Mouse (Mus musculus) kidney, postnatal 14 days (tissue): ENCODE results near the gene Oas2.

ENCODE experiments used
- DNase-seq: peaks from one replicate; pipeline ENCODE4 v3.0.0; 2022; ENCODE audit warnings: mixed read lengths

Oas2 gene

DNA sequence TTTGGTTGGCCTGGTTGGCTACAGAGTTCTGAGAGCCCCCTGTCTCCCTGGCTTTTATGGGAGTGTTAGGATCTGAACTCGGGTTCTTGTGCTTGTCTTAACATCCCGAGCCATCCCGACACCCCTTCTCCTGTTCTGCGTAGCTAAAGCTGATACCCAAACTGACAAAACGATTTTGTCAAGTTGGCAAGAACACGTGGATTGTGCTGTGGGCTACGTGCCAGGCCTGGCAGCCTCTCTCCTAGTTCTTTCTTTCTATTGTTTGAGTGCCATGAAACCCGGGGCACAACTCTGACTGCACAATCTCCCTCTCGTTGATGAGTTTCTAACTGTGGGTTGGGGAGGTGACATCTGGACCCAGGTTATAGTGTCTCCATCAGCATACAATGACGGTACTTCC is 20.3 kb downstream of the Oas2 start:
- DNase-seq: no peak

DNA sequence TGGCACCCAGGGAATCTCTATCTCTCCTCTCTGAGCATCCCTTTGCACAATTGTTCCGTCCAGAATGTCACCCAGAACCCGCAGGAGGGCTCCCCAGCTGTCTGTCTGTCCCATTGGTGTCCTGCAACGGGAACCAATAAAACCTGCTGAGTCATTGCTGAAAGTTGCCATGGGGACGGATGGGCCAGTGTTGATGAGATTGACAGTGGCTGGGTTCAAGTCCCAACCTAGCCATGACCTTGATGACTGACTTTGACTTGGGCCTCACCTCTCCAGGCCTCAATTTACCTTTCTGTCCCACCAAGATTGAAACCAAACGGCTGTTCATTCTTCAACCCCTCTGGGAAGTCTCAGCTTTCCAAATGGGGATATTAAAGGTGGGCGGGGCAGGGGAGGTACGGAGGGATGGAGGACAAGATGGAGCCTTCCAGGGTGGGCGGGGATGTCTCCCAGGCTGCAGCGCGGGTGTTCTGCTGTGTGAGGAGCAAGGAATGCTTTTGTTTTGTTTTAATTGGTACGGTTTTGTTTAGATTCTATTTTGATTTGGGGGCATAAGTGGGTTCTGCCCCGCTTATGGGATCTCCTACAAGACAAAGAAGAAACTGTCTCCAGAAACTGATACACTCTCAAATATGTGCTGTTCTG is 23.7 kb downstream of the Oas2 start:
- no peak for DNase-seq

DNA sequence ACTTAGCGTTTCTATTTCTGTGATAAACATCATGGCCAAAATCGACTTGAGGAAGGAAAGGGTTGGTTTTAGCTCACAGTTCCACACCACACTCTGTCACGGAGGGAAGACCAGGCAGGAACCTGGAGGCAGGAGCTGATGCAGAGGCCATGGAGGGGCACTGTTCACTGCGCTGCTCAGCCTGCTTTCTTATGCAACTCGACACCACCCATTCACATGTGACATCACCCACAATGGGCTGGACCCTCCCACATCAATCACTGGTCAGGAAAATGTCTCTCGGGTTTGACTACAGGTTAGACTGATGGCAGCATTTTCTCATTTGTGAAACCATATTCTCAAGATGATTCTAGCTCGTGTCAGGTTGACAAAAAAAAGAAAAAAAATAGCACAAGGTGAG is 28.6 kb downstream of the Oas2 start:
- no peak for DNase-seq

DNA sequence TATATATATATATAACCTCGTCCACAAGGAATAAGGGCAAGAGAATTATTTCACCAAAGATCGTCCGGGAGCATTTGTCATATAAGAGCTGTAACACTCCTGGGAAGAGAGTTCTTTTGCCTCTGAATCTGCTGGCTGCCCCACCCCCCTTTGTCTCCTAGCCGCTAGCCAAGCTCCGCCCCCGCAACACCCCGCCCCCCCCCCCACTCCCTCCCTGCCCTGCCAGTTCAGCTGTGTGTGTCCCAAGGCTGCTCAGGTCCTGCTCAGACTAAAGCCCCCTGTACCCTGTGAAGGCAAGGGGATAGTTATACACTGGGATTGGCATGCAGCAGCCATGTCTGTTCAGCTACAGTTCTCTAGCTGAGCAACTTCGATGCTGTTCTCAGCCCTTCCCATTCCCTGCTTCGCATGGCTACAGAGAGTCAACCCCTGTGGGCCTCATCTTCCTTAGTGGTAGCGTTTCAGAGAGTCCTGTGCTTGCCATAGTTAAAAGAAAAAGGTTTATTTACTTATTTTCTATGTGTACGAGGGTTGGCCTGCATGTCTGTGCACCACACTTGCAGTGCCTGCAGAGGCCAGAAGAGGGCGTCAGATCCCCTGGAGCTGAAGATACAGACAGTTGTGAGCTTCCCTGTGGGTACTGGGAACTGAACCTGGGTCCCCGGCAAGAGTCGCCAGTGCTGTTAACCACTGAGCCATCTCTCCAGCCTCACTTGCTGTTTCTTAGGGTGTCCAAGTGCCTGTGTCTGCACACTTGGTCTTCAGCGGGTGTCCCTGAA is 30.9 kb downstream of the Oas2 start:
- DNase-seq: no peak

DNA sequence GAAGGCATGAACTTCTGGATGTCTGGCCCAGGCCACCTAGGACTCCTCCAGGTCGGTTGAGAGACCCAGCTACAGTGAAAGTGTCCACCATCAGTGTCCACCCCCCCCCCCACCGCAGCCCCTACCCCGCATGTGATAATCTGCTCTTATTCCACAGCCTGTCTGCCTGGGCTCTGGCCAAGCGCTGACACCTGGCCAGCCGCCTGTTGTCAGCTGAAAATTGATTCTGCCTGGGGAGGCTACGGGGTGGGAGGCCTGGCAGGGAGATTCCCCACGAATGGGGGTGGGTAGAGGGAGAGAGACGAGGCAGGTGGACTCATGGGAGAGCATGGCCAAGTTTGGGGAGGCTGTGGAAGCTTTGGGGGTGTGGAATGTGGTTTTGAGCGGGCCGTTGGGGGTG is 32.5 kb downstream of the Oas2 start:
- no peak for DNase-seq

DNA sequence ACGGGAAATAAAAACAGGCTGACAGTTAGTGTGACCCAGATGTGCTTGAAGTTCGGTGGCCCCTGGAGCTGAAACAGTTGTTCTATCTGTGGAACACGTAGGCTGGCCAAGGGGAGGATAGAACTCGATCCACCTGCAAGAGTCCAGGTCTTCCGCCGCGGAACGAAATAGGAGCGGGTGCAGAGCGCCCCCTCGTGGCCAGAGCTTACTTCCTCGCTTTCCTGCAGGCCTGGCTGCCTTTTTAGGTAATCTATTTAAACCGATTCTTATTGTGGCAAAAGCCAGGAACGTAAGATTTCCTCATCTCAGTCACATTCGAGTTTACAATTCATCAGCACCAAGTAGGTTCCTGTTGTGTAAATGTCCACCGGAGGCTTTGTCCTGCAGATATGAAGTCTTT is 35.3 kb downstream of the Oas2 start:
- DNase-seq: peak; percentile 67

DNA sequence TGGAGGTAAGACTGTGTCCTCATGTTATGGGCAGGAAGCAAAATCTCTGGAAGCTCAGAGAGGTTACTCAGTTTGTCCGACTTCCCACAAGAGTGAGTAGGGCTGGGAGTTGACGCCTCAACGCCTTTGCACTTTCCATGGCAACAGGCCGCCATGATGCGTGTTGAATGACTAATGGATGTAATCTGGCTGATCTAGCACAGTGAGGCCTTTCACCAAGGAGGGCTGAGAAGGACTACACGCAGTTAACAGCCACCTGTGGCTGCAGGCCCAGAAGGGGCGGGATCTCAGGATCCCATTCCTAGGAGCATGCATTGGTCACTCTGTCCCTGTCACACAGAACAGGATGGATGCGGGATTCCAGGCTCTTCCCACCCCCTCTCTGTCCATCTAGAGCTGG is 36.9 kb downstream of the Oas2 start:
- no peak for DNase-seq

DNA sequence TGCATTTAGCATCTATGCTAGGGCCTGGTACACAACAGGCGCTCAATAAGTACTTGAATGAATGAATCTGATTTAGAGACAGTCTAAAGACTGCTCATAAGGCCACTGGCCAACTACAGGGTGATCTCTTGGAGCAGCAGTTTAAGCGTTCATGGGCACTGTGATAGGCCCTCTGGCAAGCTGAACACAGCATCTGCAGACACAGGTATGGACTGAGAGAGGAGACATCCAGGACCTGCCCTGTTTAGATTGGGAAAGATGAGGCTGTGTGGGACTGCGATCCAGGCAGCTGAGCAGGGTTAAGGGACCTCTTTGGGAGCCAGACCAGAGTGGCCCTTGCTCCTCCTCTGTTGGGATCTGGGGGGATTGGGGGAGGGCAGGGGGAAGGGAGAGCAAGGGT is 37.8 kb downstream of the Oas2 start, which contains the start of gene Dtx1:
Dtx1 (minus strand) TSS at position 101 of the 400 bp plus-strand sequence.
- no peak for DNase-seq

DNA sequence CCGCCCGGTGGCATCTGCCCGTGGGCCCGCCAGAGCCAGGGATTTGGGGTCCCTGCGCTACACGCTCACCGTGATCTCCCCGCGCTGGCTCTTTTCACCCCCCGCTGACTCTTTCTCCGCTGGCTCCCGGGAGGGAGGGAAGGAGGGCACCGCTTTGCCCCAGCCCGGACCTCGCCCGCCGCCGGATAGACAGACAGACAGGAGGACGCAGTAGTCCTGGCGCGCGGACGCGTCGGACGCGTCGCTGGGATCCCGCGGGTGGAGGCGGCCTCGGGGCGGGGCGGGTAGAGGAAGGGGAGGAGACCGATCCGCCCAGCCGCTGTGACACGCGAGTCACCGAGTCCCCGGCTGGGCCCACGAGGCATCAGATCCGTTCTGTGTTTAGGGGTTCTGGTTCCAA is 38.2 kb downstream of the Oas2 start:
- peak; percentile 28 for DNase-seq

DNA sequence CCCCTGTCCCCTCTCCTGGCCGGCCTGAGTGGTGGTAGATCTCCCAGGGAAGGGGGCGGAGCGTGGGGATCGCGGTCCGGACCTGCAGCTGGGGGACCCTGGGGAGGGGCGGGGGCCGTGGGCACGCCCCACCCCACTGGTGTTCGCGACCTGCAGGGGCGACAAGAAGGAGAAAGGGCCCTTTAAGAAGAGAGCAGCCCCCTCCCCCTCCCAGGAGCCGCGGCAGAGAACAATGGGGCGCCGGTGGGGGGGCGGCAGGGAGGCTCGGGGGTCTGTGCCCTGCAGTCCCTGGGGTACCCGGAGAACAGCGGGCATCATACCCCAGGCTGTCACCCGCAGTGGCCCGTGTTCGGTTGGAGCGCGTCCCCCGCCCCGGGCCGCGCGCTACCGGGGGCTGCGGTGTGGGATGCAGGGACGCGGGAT is 38.8 kb downstream of the Oas2 start:
- no peak for DNase-seq

DNA sequence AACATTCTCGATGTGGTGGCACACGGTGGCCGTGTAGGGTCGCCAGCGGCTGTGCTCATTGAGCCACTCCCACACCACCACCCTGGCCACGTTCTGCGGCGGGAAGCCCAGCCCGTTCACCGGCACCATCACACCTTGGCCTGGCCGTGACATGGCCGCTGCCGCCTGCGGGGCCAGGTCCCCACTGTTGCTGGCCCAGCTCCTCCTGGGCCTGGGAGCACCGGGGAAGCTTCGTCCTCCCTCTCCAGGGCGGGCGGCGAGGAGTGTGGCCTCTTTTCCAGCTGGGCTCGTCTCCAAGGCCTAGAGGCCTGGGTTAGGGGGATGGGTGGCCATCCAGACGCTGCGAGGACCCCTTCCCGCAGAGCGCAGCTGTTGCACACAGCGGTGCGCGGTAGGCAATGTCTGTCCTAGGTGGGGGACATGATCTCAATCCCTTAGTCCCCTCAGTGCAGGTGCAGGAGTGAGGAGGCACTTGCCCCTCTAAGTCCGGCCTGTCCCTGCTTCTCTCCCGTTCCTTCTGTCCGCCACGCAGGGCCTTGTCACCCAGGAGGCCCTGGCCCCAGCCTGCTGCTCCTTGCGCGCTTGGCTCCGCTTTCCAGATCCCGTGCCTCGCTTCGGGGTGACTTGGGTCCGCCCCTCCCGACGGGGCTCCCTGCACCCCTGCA is 39.4 kb downstream of the Oas2 start:
- no peak for DNase-seq

DNA sequence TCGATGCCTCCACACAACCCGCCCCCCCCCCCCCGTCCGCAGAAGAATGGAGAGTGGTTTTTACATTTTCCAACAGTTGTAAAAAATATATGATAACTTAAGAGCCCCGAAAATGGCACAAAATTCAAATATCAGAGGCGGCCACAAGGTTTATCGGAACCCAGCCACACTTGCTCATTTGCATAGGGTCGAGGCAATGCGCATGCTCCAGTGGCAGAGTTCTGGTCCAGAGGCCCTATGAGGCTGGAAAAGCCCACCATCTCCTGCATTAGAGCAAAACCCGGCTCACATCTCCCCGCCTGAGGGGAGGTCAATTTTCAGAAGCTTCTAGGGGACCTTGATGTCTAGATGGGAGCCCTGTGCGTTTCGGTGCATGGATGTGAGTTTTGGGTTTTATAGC is 42.7 kb downstream of the Oas2 start:
- DNase-seq: no peak

DNA sequence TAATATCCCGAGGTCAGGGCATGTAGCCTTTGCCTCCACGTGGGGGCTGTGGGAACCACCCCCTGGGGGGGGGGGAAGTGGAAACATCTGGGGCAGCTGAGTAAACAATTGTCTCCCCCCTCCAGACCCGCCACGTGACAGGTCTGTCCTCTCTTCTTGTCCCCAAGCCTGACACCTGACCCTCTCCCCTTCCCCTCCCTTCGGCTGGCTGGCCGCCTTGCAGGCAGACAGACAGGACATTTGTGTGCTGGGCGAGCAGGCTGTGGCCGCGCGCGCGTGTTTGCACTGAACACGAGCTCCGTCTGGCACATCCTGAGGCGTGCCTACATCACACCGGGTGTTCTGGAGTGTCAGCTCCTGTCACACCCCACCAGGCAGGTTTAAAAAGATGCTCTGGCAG is 43.1 kb downstream of the Oas2 start:
- DNase-seq: no peak

DNA sequence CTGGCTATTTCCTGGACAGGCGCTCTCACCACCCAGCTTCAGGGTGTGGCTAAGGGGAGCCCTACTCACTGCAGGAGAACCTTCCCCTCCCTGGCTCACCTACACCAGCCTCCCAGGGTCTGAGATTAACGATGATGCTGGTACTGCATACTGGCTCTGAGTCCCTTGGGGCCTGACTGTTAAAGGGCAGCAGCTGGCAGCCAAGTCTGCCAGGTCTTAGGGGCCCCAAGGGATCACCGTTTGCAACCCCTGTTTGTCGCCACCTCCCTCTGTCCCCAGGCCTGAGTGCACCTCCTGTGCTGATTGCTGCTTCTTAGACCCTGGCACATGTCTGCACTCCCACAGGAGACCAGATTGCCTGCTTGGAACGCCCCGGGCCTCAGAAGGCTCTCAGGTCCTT is 45.2 kb downstream of the Oas2 start:
- no peak for DNase-seq

DNA sequence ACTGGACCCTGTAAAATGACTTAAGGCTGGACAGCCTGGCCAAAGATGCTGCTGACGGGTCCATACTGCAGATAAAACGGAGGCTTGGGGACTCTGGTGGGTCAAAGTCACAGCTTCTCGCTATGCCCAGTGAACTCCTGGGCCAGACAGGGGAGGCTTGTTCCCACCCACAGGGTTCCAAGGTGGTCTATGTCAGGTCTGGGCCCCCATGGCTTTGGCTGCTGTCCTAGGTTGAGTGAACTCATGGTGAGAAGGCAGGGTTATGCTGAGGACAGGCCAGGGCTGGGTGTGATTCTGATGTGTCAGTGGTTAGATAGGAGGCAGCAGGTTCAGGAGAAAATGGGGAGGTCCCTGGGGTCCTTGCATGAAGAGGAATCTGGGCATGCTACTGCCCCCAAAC is 46.0 kb downstream of the Oas2 start:
- DNase-seq: no peak

DNA sequence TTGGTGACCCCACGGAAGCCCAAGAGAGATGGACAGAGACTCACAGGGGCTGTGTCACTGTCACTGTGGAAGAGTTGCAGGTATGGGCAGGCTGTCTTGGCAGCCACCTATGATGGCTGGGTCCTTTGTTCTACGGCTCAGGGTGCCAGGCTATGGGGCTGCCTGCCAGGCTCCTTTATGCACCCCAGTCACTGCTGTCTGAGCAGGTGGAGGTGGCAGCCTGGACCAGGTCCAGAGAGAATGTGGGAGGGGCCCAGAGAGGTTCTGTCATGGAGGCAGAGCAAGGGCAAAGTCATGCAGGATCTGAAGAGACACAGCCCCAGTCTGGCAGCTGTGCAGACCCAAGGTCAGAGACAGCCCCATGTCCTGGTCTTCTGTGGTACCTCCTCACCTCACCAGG is 46.7 kb downstream of the Oas2 start:
- DNase-seq: no peak

DNA sequence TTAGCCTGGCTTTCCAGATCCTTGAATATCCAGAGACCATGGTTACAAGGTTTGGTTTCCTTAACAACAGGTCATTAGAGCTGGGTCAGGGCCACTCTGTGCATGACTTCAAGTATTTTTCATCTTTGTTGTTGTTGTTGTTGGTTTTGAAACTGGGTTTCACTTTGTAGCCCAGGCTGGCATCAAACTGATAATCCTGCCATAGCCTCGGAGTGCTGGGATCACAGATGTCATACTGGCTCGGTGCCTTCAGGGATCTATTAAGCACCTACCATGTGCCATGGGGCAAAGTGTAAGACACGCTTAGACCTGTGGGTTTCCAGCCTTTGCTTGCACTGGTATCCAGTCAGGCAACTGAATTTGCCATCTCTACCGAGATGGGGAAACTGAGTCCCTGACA is 47.2 kb downstream of the Oas2 start:
- no peak for DNase-seq

DNA sequence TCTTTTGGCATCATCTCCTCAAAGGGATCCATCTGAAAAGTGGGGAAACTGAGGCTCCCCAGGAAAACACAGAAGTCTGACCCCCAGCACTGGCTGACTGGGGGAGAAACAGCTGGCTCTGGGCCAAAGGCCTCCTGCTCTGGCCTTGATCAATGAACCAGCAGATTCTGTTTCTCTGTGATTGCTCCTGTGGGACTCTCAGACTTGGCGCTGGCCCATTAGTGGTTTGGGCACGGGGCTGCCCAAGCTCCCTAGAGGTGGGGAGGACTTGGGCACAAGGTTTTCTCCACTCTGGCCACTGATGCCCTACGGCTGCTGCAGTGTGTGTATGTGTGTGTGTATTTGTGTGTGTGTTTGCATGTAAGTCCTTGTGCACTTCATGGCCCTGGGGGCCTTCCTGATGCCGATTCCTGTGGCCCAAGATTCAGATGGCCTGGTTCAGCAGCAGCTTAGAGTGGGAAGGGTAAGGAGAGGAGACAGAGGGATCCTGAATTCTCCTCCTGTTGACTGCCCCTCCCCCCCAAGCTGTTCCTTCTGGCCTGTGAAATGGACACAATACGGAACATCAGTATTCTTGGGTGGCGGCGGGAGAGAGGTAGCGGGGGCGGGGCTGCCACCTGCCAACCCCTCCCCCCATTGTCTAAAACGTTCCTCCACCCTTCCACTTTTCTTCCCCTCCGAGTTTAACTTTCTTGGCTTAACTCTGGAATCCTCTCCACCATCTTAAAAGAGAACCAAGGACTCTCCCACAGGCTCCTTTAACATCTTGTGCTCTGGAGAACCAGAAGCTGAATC is 48.5 kb downstream of the Oas2 start:
- no peak for DNase-seq

DNA sequence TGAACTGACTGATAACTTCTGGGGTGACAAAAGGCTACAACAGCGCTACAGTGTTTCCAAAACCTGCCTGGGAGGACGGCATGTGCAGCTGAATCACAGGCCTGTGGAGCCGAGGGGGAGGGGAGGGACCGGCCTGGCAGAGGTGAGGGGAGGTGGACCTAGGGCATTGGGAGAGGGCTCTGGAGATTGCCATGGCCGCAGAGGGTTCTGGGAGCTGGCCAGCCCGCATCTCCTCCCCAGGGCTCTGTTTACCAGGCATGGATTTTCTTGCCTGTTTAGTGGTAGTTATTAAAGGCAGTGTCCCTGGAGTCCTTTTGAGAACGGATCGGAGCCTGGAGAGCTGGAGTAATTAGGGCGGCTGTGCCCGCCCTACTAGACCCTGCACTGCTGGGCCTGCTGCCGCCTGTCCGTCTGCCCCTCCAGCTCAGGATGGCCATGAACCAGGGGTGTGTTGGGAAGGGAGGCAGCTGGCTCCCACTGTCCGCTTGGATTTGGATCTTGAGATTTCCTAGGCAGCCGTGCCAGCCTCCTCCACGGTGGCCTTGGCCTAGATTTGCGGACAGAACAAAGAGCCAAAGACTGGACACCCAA is 50.8 kb downstream of the Oas2 start:
- DNase-seq: no peak

DNA sequence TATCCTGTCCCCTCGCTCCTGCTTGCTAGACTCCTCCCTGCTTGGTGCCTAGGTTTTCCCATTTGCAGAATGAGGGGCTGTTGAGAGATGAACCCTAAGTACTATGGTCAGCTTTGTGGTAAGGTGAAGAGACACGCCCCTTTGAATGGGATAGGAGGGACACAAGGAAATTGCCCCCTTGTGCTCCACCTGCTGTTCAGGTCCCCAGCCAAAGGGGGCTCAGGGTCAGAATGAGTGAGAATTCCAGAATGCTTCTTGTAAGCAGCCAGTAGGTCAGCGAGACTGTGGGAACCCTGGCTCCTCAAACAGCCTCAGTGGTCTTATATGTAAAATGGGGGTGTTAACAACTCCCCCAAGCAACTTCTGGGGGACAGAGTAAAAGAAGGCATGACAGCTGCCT is 51.5 kb downstream of the Oas2 start:
- no peak for DNase-seq

DNA sequence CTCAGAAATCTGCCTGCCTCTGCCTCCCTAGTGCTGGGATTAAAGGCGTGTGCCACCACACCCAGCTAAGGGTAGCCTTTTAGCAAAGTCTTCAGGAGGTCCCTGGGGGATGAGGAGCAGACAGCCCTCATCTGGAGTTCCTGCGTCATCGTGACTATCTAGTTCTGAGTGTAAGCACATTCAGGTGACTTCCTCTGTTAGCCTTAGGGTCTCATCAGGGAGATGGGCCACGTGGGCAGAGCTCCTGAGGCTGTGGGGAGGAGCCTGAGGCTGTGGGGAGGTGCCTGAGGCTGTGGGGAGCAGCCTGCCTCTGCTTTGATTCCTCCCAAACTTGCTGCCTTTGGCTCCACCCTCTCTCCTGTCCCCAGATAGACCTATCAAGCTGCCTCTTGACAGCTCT is 52.8 kb downstream of the Oas2 start:
- DNase-seq: no peak

DNA sequence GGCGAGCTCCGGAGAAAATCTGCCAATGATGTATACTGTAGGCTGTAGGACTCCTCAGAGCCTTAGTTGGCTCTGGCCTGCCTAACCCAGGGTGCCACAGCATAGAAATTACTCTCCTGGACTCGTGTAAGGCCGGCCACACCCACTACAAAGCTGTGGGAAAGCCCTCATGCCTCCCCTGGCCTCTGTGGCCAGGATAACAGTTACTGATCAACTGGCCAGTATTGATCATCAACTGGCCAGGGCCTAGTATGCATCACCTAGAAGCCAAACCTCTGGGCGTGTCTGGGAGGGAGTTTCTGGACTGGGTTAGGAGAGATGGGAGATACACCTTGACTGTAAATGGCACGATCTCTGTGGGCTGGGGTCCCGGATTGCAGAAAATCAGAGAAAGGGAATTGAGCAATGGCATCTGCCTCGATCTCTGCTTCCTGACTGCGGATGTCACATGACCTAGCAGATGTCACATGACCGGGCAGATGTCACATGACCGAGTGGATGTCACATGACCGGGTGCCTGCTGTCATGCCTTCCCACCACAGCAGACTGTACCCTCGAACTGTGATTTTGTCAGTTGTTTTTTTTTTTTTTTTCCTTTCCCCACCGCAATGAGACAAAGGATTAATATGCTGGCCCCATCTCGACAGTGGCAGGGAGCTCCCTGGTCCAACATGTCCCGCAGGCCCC is 53.5 kb downstream of the Oas2 start:
- no peak for DNase-seq
